Mouse (Mus musculus) bone marrow, adult 2 months (tissue): ENCODE results near the gene Camkv. TPM values are rescaled to one million over a fixed set of nuclear protein-coding genes. Genes with fewer than 3 reads are reported as not detected.

ENCODE experiments used
- H3K27ac ChIP-seq: fragments of 200-500 bp; 2 replicates; pipeline ENCODE4 v1.5.1; 2012; ENCODE audit warnings: low read depth, mild to moderate bottlenecking, control low read depth, inconsistent platforms, low read length; ENCODE audit not compliant: control insufficient read depth, poor library complexity, insufficient read depth
- H3K4me1 ChIP-seq: fragments of 200-500 bp; 2 replicates; pipeline ENCODE4 v1.6.1; 2011; ENCODE audit warnings: low read length; ENCODE audit not compliant: control insufficient read depth, insufficient read depth
- H3K4me3 ChIP-seq: fragments of 200-500 bp; replicated peaks from 2 replicates; pipeline ENCODE3; 2011; ENCODE audit warnings: mild to moderate bottlenecking, low read depth, low read length, control low read depth; ENCODE audit not compliant: control insufficient read depth
- CTCF ChIP-seq: fragments of 200-500 bp; IDR thresholded peaks from 2 replicates; pipeline ENCODE4 v1.5.1; 2011; ENCODE audit warnings: low read length, control low read depth; ENCODE audit not compliant: control insufficient read depth, insufficient read depth
- POLR2A ChIP-seq: fragments of 200-500 bp; IDR thresholded peaks from 2 replicates; pipeline ENCODE4 v1.6.1; 2011; ENCODE audit warnings: low read depth, mild to moderate bottlenecking, control low read depth, low read length, borderline replicate concordance; ENCODE audit not compliant: control insufficient read depth
- WGBS: fragments of 180-500 bp; shearing (Covaris S2); methylation state at CpG from one replicate; pipeline ENCODE4 v1.1.7; 2018; 5-methylcytosine and 5-hydroxymethylcytosine counted together
- polyA plus RNA-seq: library from polyadenylated mRNA; stranded (reverse); fragments of >200 nt; gene quantifications from 2 replicates; pipeline ENCODE4 v1.2.4, GENCODE M21; 2011; ENCODE audit warnings: low replicate concordance; ENCODE audit not compliant: missing spikeins, insufficient read depth, insufficient read length

Gene Camkv
- polyA plus RNA-seq, 1 experiment = 0.87 TPM

DNA sequence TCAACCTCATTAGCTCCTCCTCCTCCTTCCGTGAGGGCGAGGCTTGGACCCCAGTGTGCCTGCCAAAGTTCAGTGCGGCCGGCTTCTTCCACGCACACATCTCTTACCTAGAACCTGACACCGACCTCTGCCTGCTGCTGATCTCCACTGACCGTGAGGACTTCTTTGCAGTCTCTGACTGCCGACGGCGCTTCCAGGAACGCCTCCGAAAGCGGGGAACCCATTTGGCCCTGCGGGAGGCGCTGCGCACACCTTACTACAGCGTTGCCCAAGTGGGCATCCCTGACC lies 33.9 kb upstream of the Camkv start:
- no peak for TF ChIP-seq POLR2A
- no peak for TF ChIP-seq CTCF
- Histone ChIP-seq H3K4me1 (no peaks in the 10 kb centered on the region; the same call in 1 of the 2 replicates), H3K27ac (no peak overlapping the region), H3K4me3 (no peak overlapping the region)
- WGBS = 58% methylated on average over 17 of the region's 17 CpGs

DNA sequence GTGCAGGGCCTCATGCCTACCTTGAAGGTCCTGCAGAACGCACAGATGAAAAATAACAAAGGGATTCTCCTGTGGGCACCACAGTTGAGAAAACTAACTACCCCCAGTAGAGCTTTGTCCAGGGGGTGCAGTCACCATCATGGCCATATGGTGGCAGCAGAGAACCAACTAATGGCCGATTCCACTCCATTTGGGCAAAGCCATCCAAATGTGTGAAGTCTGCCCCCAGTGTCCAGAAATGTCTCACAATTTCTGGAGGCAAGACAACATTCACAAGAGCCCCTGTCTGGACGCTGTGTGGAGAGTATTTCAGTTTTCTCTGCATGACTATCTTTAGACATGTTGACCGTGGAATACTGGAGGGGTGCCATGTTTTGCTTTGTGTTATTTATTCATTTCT lies 30.7 kb upstream of the Camkv start:
- TF ChIP-seq CTCF (peak; percentile 93), POLR2A (no peak)
- Histone ChIP-seq H3K4me3 (no peak overlapping the region), H3K27ac (no peak overlapping the region), H3K4me1 (no peaks in the 10 kb centered on the region; the same call in 1 of the 2 replicates)
- 3% methylated on average over 4 of the region's 4 CpGs for WGBS

DNA sequence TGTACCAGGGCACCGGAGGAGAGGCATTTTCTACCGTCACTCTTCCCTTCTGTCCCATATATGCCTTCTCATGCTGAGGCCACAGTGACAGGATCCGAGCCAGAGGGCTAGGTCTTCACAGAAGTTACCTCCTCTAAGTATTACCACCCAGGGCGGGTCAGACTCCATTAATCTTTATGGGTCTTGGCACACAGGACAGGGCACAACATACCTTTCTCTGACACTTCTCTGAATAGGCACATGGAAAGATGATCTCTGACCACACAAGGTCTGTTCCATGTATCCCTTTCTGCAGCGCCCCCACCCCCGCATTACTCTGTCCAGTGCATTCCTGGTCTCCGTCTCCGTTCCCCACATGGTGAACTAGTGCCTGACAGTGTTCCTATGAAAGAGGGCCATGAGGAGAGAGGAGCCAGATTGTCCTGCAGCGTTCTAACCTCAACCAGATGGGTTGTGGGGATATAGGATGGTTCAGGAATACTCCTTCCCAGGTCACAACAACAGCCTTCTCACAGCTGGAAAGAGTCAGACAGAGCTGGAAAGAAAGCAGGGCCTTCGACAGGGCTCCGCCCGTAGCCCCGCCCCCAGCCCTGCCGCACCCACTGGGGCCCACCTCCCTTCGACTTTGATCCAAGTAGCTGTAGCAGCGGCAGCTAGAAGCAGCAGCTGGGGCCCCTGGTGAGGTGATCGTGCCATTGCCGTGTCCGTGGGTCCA lies 29.1 kb upstream of the Camkv start, which contains the start of gene Mst1r:
Gene Mst1r (plus strand): TSS at position 622 of the 715 bp plus-strand sequence.
- Histone ChIP-seq H3K4me3 (no peak within 1 kb of the TSS), H3K4me1 (no peaks in the 10 kb centered on the region; the same call in 1 of the 2 replicates), H3K27ac (no peak within 1 kb of the TSS)
- TF ChIP-seq CTCF (no peak), POLR2A (no peak)
- WGBS = 36% methylated on average over 19 of the region's 19 CpGs

DNA sequence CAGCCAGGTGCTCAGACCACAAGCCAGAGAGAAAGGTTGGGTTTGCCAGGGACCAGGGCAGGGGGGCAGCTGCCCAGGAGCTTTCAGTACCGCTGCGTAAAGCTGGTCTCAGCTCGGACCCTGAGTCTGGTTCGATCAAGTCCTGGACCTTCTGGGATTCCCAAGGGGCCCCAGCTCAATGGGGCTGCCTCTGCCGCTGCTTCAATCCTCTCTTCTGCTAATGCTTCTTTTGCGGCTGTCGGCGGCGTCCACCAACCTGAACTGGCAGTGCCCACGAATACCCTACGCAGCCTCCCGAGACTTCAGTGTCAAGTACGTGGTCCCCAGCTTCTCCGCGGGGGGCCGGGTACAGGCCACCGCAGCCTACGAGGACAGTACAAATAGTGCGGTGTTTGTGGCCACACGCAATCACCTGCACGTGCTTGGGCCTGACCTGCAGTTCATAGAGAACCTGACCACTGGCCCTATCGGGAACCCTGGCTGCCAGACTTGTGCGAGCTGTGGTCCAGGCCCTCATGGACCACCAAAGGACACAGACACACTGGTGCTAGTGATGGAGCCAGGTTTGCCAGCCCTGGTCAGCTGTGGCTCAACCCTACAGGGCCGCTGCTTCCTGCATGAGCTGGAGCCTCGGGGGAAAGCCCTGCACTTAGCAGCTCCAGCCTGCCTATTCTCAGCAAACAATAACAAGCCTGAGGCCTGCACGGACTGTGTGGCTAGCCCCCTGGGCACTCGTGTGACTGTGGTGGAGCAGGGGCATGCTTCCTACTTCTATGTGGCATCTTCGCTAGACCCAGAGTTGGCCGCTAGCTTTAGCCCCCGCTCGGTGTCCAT lies 28.3 kb upstream of the Camkv start:
- no peak overlapping the region for H3K27ac ChIP-seq
- TF ChIP-seq CTCF = no peak
- TF ChIP-seq POLR2A = no peak
- H3K4me3 ChIP-seq = no peak overlapping the region
- no peaks in the 10 kb centered on the region; the same call in 1 of the 2 replicates for H3K4me1 ChIP-seq
- 76% methylated on average over 31 of the region's 31 CpGs for WGBS

DNA sequence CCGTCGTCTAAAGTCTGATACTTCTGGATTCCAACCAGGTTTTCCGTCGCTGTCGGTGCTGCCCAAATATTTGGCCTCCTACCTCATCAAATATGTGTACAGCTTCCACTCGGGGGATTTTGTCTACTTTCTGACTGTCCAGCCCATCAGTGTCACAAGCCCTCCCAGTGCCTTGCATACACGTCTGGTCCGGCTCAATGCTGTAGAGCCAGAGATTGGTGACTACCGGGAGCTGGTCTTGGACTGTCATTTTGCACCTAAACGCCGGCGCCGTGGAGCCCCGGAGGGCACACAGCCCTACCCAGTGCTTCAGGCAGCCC lies 27.7 kb upstream of the Camkv start:
- TF ChIP-seq CTCF (no peak), POLR2A (no peak)
- Histone ChIP-seq H3K4me1 (no peaks in the 10 kb centered on the region; the same call in 1 of the 2 replicates), H3K4me3 (no peak overlapping the region), H3K27ac (no peak overlapping the region)
- WGBS = 87% methylated on average over 14 of the region's 14 CpGs

DNA sequence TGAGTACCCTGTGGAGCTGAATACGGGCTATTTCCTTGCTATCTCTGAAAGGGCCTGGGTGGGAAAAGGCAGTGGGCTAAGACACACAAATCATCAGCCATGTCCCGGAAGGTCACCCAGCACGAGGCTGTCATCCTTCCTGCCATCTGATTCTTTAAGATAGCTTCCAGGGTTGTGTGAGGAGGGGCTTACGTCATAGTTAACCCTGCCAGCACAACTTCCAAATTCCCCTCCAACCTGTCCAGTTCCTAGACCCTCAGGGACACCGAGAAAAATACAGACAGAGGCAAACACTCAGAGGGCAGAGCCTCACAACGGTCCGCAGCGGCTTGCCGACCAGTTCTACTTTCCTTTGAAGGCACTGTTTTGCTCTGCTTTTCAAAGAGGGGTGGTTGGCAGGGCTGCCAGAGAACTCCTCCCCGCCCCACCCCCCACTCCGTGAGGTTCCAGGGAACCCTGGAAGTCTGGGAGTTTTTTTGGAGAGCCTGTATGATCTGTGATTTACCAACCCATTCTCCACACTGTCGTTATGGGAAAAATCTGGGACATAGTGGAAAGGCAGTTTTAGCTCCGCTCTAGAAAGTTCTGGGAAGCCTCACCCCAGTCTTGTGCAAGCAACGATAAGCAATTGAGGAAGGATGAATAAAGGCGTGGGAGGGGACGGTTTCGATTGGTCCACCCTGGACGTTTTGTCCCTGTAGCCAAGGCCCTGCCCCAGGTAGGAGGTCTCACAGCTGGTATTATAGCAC lies 26.9 kb upstream of the Camkv start:
- TF ChIP-seq CTCF (no peak), POLR2A (no peak)
- H3K27ac ChIP-seq = no peak overlapping the region
- no peaks in the 10 kb centered on the region; the same call in 1 of the 2 replicates for H3K4me1 ChIP-seq
- WGBS = 42% methylated on average over 18 of the region's 18 CpGs
- H3K4me3 ChIP-seq = no peak overlapping the region

DNA sequence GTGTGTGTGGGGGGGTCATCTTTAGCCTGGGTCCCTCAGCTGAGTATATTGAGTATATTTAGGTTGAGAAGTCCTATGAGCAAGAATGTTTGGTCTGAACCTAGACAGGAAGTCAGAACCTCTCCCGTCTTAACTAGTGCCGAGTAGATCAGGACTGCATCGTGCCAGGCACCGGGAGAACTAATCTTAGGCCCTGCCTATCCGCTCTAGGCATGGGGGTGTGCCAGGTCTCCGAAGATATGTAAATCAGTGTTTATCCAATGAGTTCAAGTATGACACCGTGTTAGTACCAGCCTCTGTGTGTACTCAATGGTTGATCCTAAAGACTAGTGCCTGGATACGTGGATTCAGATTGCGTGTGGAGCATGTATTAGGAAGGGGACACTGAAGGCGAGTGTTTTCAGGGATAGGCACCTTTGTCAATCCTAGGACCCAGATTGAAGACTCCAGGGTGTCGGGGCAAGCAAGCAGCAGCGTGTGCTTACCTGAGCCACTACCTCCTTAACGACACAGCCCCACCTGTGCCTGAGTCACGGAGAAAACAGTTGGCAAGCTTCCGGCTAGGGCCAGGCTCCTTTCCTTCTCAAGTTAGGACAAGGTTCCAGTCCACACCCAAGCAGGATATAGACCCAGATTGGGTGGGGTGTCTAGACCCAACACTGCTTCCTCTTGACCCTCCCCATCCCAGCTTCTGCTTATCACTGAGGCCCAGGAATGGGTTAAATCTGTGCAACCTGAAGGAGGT lies 25.3 kb upstream of the Camkv start:
- 83% methylated on average over 15 of the region's 15 CpGs for WGBS
- TF ChIP-seq POLR2A = no peak
- Histone ChIP-seq H3K27ac (no peak overlapping the region), H3K4me3 (no peak overlapping the region), H3K4me1 (no peaks in the 10 kb centered on the region; the same call in 1 of the 2 replicates)
